ENCODE assay signal across 25 mouse cellular contexts in genomic region chr1:43782680-43783079, GRCm38 (mm10). TPM values are rescaled to one million over a fixed set of nuclear protein-coding genes. Genes with fewer than 3 reads are reported as not detected.
DNase-seq lines count a peak whose midpoint lies in the region; ATAC-seq and TF ChIP-seq lines count a peak whose summit lies in the region.
"Had no signal": no experiment of that assay in that cellular context is flagged by ENCODE, and none has a peak within 500 bp of the region (broad histone marks: within the 10 kb centered on the region; RNA-seq: fewer than 3 reads in every experiment).

No protein-coding gene starts in this region.

- H3K4me1 ChIP-seq in forebrain, postnatal 0 days (ENCODE audit: insufficient read depth): no peaks in the 10 kb centered on the region
- H3K4me1 ChIP-seq in forebrain, embryonic 12.5 days: no peaks in the 10 kb centered on the region
- peaks cover 4% of the 10 kb centered on the region; the same call in 1 of the 2 replicates for H3K4me1 ChIP-seq in stomach, embryonic 14.5 days (ENCODE audit: control insufficient read depth, insufficient read depth, low read length)
- H3K4me1 ChIP-seq: forebrain, embryonic 15.5 days; limb, embryonic 15.5 days; midbrain, embryonic 12.5 days had no signal

- ATAC-seq in forebrain, postnatal 0 days: peak; percentile 83
- no peak for ATAC-seq in forebrain, embryonic 12.5 days (ENCODE audit: low FRiP score)
- ATAC-seq in stomach, embryonic 14.5 days (ENCODE audit: insufficient number of reproducible peaks, insufficient read depth, low FRiP score, low read depth): no peak
- ATAC-seq: forebrain, embryonic 15.5 days; inflammation-experienced regulatory T-cells, adult 6 months had no signal

- no peaks in the 10 kb centered on the region for H3K9me3 ChIP-seq in forebrain, postnatal 0 days (ENCODE audit: low read length)
- no peaks in the 10 kb centered on the region for H3K9me3 ChIP-seq in forebrain, embryonic 12.5 days
- no peaks in the 10 kb centered on the region for H3K9me3 ChIP-seq in stomach, embryonic 14.5 days (ENCODE audit: control insufficient read depth, low read depth, low read length)
- H3K9me3 ChIP-seq: forebrain, embryonic 15.5 days; limb, embryonic 15.5 days; midbrain, embryonic 12.5 days had no signal

- no peak for TF ChIP-seq CTCF in forebrain, postnatal 0 days (IDR thresholded peaks at IDR 0.05; ENCODE audit: low read depth)
- TF ChIP-seq CTCF in left cerebral cortex, adult 2 months (IDR thresholded peaks at IDR 0.05): no peak

- H3K4me3 ChIP-seq in forebrain, postnatal 0 days (ENCODE audit: low read depth, low read length): no peak overlapping the region
- H3K4me3 ChIP-seq in forebrain, embryonic 12.5 days (replicated peaks): no peak overlapping the region
- no peak overlapping the region for H3K4me3 ChIP-seq in left cerebral cortex, adult 2 months
- no peak overlapping the region for H3K4me3 ChIP-seq in stomach, embryonic 14.5 days (ENCODE audit: low read depth, low read length)
- H3K4me3 ChIP-seq: forebrain, embryonic 15.5 days; gastrocnemius, adult 2 months; limb, embryonic 15.5 days; midbrain, embryonic 12.5 days had no signal

- 70% methylated on average over 3 of the region's 3 CpGs for WGBS in forebrain, postnatal 0 days
- 92% methylated on average over 3 of the region's 3 CpGs for WGBS in forebrain, embryonic 12.5 days
- 92% methylated on average over 3 of the region's 3 CpGs for WGBS in stomach, embryonic 14.5 days

- H3K4me2 ChIP-seq in forebrain, postnatal 0 days (ENCODE audit: low read depth): no peak overlapping the region
- no peak overlapping the region for H3K4me2 ChIP-seq in forebrain, embryonic 12.5 days
- H3K4me2 ChIP-seq in stomach, embryonic 14.5 days (replicated peaks; ENCODE audit: low read depth, low read length): no peak overlapping the region
- H3K4me2 ChIP-seq: forebrain, embryonic 15.5 days; hindbrain, embryonic 14.5 days; limb, embryonic 15.5 days; lung, embryonic 14.5 days; midbrain, embryonic 12.5 days had no signal

- intact Hi-C loops in left cerebral cortex, adult 2 months (cut with DNase I): no loop called here

- H3K36me3 ChIP-seq in forebrain, postnatal 0 days (ENCODE audit: insufficient read depth): peaks cover 21% of the 10 kb centered on the region; the same call in 1 of the 2 replicates
- peaks cover 24% of the 10 kb centered on the region for H3K36me3 ChIP-seq in forebrain, embryonic 12.5 days (replicated peaks)
- H3K36me3 ChIP-seq in stomach, embryonic 14.5 days (ENCODE audit: control insufficient read depth, insufficient read depth, low read length): peaks cover 9% of the 10 kb centered on the region; the same call in 1 of the 2 replicates

- H3K27ac ChIP-seq in forebrain, postnatal 0 days (ENCODE audit: low read depth, low read length): no peak overlapping the region
- H3K27ac ChIP-seq in forebrain, embryonic 12.5 days: no peak overlapping the region
- peak overlapping the region; percentile 59 for H3K27ac ChIP-seq in left cerebral cortex, adult 2 months
- H3K27ac ChIP-seq in stomach, embryonic 14.5 days (ENCODE audit: low read length): peak overlapping the region; percentile 74; the same call in 1 of the 2 replicates
- H3K27ac ChIP-seq: forebrain, embryonic 15.5 days; gastrocnemius, adult 2 months; hindbrain, embryonic 14.5 days; limb, embryonic 15.5 days; liver, embryonic 14.5 days; midbrain, embryonic 12.5 days had no signal

- no peak overlapping the region for H3K9ac ChIP-seq in forebrain, postnatal 0 days
- no peak overlapping the region for H3K9ac ChIP-seq in forebrain, embryonic 12.5 days
- H3K9ac ChIP-seq in stomach, embryonic 14.5 days (replicated peaks; ENCODE audit: low read depth, low read length): no peak overlapping the region
- H3K9ac ChIP-seq: forebrain, embryonic 15.5 days; hindbrain, embryonic 14.5 days; limb, embryonic 15.5 days; liver, embryonic 14.5 days; lung, embryonic 14.5 days; midbrain, embryonic 12.5 days had no signal

- no peak for DNase-seq in forebrain, postnatal 0 days
- no peak for DNase-seq in left cerebral cortex, adult 2 months (ENCODE audit: extremely low spot score in 1 of 2, low spot score in 2 of 2)
- DNase-seq in left cerebral cortex, adult 11 months (ENCODE audit: low spot score): no peak
- DNase-seq in brain, adult 2 months (ENCODE audit: low read depth, low spot score): peak; percentile 71
- DNase-seq in thymus, postnatal 36 days: no peak
- DNase-seq in retina, embryonic 14.5 days (ENCODE audit: low spot score): no peak
- DNase-seq: adrenal gland, postnatal 25 days; cerebellum, adult 9-10 months; gastrocnemius, adult 2 months; heart, postnatal 4 days; kidney, adult 18-20 months; kidney, postnatal 4 days; lung, embryonic 14.5 days; spleen, adult 18-20 months; thymus, adult 2 months had no signal

- no peaks in the 10 kb centered on the region for H3K27me3 ChIP-seq in forebrain, postnatal 0 days (ENCODE audit: insufficient read depth, low read length)
- H3K27me3 ChIP-seq in forebrain, embryonic 12.5 days: no peaks in the 10 kb centered on the region
- no peaks in the 10 kb centered on the region for H3K27me3 ChIP-seq in stomach, embryonic 14.5 days (ENCODE audit: control insufficient read depth, insufficient read depth, low read length)
- H3K27me3 ChIP-seq: forebrain, embryonic 15.5 days; limb, embryonic 15.5 days; midbrain, embryonic 12.5 days had no signal

RNA-seq across cellular contexts. Expression of gene Uxs1, which starts 44.9 kb away (rescaled TPM):
- total RNA-seq in forebrain, postnatal 0 days (2014; rRNA removed): 11.6 and 18.0 TPM in 2 replicates
- 17.2 and 19.7 TPM in 2 replicates for polyA plus RNA-seq in forebrain, postnatal 0 days (2015; fragmentation: Nextera tagmentation; extraction: Ambion mirVana)
- 17.8 and 18.5 TPM in 2 replicates for polyA plus RNA-seq in forebrain, embryonic 12.5 days (2016; fragmentation: Nextera tagmentation; extraction: Ambion mirVana)
- total RNA-seq in left cerebral cortex, adult 2 months (2021): 10 to 100 TPM; 54.8 to 61.5 TPM
- 16.9 and 17.4 TPM in 2 replicates for polyA plus RNA-seq in stomach, embryonic 14.5 days (2014; fragmentation: Nextera tagmentation; extraction: Ambion mirVana)

RNA-seq across cellular contexts. Expression of gene 1500015O10Rik, which starts 52.3 kb away (rescaled TPM):
- 13.2 and 25.4 TPM in 2 replicates for total RNA-seq in forebrain, postnatal 0 days (2014; rRNA removed)
- polyA plus RNA-seq in forebrain, postnatal 0 days (2015; fragmentation: Nextera tagmentation; extraction: Ambion mirVana): 54.0 and 57.9 TPM in 2 replicates
- polyA plus RNA-seq in forebrain, embryonic 12.5 days (2016; fragmentation: Nextera tagmentation; extraction: Ambion mirVana): 1.1 and 2.7 TPM in 2 replicates
- total RNA-seq in left cerebral cortex, adult 2 months (2021): 1 to 10 TPM; 2.3 to 2.9 TPM
- 2.6 and 4.2 TPM in 2 replicates for polyA plus RNA-seq in stomach, embryonic 14.5 days (2014; fragmentation: Nextera tagmentation; extraction: Ambion mirVana)
- total RNA-seq: megakaryocyte, adult 5-6 weeks; neutrophil, adult 5-6 weeks had no signal

Comparison
In these comparisons a context has a peak if more than half of its experiments do, and no peak if none do; other contexts are left out.
1. RNA of gene 1500015O10Rik, which starts 52.3 kb away (polyA plus RNA-seq): 54.0 to 57.9 TPM in forebrain, postnatal 0 days; 1.1 to 2.7 TPM in forebrain, embryonic 12.5 days and 2.6 to 4.2 TPM in stomach, embryonic 14.5 days; every median in the first group is over 10 times any median in the second.
2. H3K27ac ChIP-seq: peak in left cerebral cortex, adult 2 months (single experiment) and stomach, embryonic 14.5 days (single experiment); none in forebrain, postnatal 0 days (single experiment) and forebrain, embryonic 12.5 days (single experiment).